Comparison of ENCODE assay signal across 14 mouse cellular contexts in genomic region chr12:97973909-97974510, GRCm38 (mm10).
A peak's percentile ranks its signal among the peaks of the same experiment; 100 is the strongest.
DNase-seq lines count a peak whose midpoint lies in the region; ATAC-seq lines count a peak whose summit lies in the region.
"Had no signal": no experiment of that assay in that cellular context is flagged by ENCODE, and none has a peak within 500 bp of the region (broad histone marks: within the 10 kb centered on the region; RNA-seq: fewer than 3 reads in every experiment).

No protein-coding gene starts in this region.

- ATAC-seq in forebrain, embryonic 14.5 days = no peak
- ATAC-seq in forebrain, embryonic 15.5 days (replicated peaks) = no peak
- ATAC-seq: CD4-positive, CD25-positive, alpha-beta regulatory T cell, adult 4 months; liver, postnatal 0 days had no signal

- no peaks in the 10 kb centered on the region for H3K27me3 ChIP-seq in forebrain, embryonic 14.5 days (replicated peaks; ENCODE audit: control insufficient read depth, insufficient read depth, low read length)
- no peaks in the 10 kb centered on the region for H3K27me3 ChIP-seq in forebrain, embryonic 15.5 days
- H3K27me3 ChIP-seq: embryonic facial prominence, embryonic 12.5 days had no signal

- no peaks in the 10 kb centered on the region for H3K36me3 ChIP-seq in forebrain, embryonic 14.5 days (ENCODE audit: control insufficient read depth, insufficient read depth, low read length)
- H3K36me3 ChIP-seq in forebrain, embryonic 15.5 days = no peaks in the 10 kb centered on the region
- H3K36me3 ChIP-seq: embryonic facial prominence, embryonic 12.5 days had no signal

- no peak overlapping the region for H3K27ac ChIP-seq in forebrain, embryonic 14.5 days (ENCODE audit: low read depth, low read length)
- H3K27ac ChIP-seq in forebrain, embryonic 15.5 days (replicated peaks) = no peak overlapping the region
- H3K27ac ChIP-seq: embryonic facial prominence, embryonic 12.5 days had no signal

- no peaks in the 10 kb centered on the region for H3K9me3 ChIP-seq in forebrain, embryonic 14.5 days (replicated peaks; ENCODE audit: control insufficient read depth, low read length)
- no peaks in the 10 kb centered on the region for H3K9me3 ChIP-seq in forebrain, embryonic 15.5 days
- H3K9me3 ChIP-seq: embryonic facial prominence, embryonic 12.5 days had no signal

- H3K4me3 ChIP-seq in forebrain, embryonic 14.5 days (ENCODE audit: low read depth, low read length) = no peak overlapping the region
- H3K4me3 ChIP-seq in forebrain, embryonic 15.5 days = no peak overlapping the region
- H3K4me3 ChIP-seq: embryonic facial prominence, embryonic 12.5 days; myocyte had no signal

- no peak overlapping the region for H3K4me2 ChIP-seq in forebrain, embryonic 14.5 days (ENCODE audit: low read length)
- no peak overlapping the region for H3K4me2 ChIP-seq in forebrain, embryonic 15.5 days (replicated peaks)
- H3K4me2 ChIP-seq: embryonic facial prominence, embryonic 12.5 days had no signal

- H3K9ac ChIP-seq in forebrain, embryonic 14.5 days (ENCODE audit: low read length) = no peak overlapping the region
- no peak overlapping the region for H3K9ac ChIP-seq in forebrain, embryonic 15.5 days (replicated peaks)
- H3K9ac ChIP-seq: embryonic facial prominence, embryonic 12.5 days; liver, postnatal 0 days had no signal

- 68% methylated on average over 10 of the region's 10 CpGs for WGBS in forebrain, embryonic 14.5 days
- 69% methylated on average over 10 of the region's 10 CpGs for WGBS in forebrain, embryonic 15.5 days

- peak; percentile 47 for DNase-seq in forebrain, embryonic 14.5 days (ENCODE audit: low spot score)
- DNase-seq in lung, postnatal 14 days = peak; percentile 5
- DNase-seq in lung, postnatal 36 days = no peak
- DNase-seq in layer of hippocampus, postnatal 25 days (ENCODE audit: extremely low spot score in 1 of 2, low spot score in 1 of 2) = peak; percentile 20 to 22
- DNase-seq in right cerebral cortex, postnatal 4 days = peak; percentile 22
- no peak for DNase-seq in testis, postnatal 14 days (ENCODE audit: low spot score)
- no peak for DNase-seq in urinary bladder, postnatal 10 days (ENCODE audit: low spot score)
- DNase-seq: gastrocnemius, postnatal 36 days; kidney, adult 18-20 months; liver, postnatal 0 days had no signal

- peaks cover 9% of the 10 kb centered on the region; the same call in 1 of the 2 replicates for H3K4me1 ChIP-seq in forebrain, embryonic 14.5 days (ENCODE audit: control insufficient read depth, insufficient read depth, low read length)
- peaks cover 13% of the 10 kb centered on the region for H3K4me1 ChIP-seq in forebrain, embryonic 15.5 days
- H3K4me1 ChIP-seq: embryonic facial prominence, embryonic 12.5 days had no signal

Comparison
In these comparisons a context has a peak if more than half of its experiments do, and no peak if none do; other contexts are left out.
1. DNase-seq: peak in forebrain, embryonic 14.5 days (single experiment), lung, postnatal 14 days (single experiment), layer of hippocampus, postnatal 25 days (2 of 2) and right cerebral cortex, postnatal 4 days (single experiment); none in lung, postnatal 36 days (single experiment), testis, postnatal 14 days (single experiment) and urinary bladder, postnatal 10 days (single experiment).